Comparison of ENCODE assay signal across 15 mouse cellular contexts in genomic region chr1:130987418-130987817, GRCm38 (mm10). TPM values are rescaled to one million over a fixed set of nuclear protein-coding genes. Genes with fewer than 3 reads are reported as not detected.
DNase-seq lines count a peak whose midpoint lies in the region; ATAC-seq and TF ChIP-seq lines count a peak whose summit lies in the region.
"Had no signal": no experiment of that assay in that cellular context is flagged by ENCODE, and none has a peak within 500 bp of the region (broad histone marks: within the 10 kb centered on the region; RNA-seq: fewer than 3 reads in every experiment).

No protein-coding gene starts in this region.

- no peak overlapping the region for H3K4me2 ChIP-seq in liver, embryonic 14.5 days (ENCODE audit: low read depth)
- no peak overlapping the region for H3K4me2 ChIP-seq in liver, embryonic 12.5 days
- no peak overlapping the region for H3K4me2 ChIP-seq in hindbrain, embryonic 16.5 days (ENCODE audit: low read length)
- H3K4me2 ChIP-seq: heart, embryonic 13.5 days; hindbrain, embryonic 15.5 days; liver, embryonic 15.5 days; midbrain, embryonic 11.5 days had no signal

- TF ChIP-seq POLR2A in bone marrow macrophage, adult 2 months (IDR thresholded peaks at IDR 0.05; ENCODE audit: borderline replicate concordance, low read depth, low read length), result no peak
- no peak for TF ChIP-seq POLR2A in spleen, adult 2 months (IDR thresholded peaks at IDR 0.05; ENCODE audit: low read depth, low read length)

- no peak for TF ChIP-seq EP300 in liver, embryonic 14.5 days (IDR thresholded peaks at IDR 0.05; ENCODE audit: low read depth)

- H3K27ac ChIP-seq in liver, embryonic 14.5 days, result no peak overlapping the region
- H3K27ac ChIP-seq in liver, embryonic 12.5 days, result no peak overlapping the region
- H3K27ac ChIP-seq in bone marrow macrophage, adult 2 months (ENCODE audit: insufficient read depth, low read depth, low read length), result no peak overlapping the region
- H3K27ac ChIP-seq in spleen, adult 2 months (ENCODE audit: insufficient read depth, low read length), result no peak overlapping the region
- H3K27ac ChIP-seq in hindbrain, embryonic 16.5 days (ENCODE audit: low read depth, low read length), result no peak overlapping the region
- H3K27ac ChIP-seq: heart, embryonic 13.5 days; hindbrain, embryonic 15.5 days; liver, embryonic 15.5 days had no signal

- no peak for DNase-seq in liver, embryonic 14.5 days (ENCODE audit: low read depth in 3 of 3, low spot score in 3 of 3)
- peak in 1 of 2 experiments; percentile 33 for DNase-seq in spleen, adult 2 months (ENCODE audit: low read depth in 1 of 2, low spot score in 2 of 2)
- DNase-seq in right cerebral cortex, postnatal 10 days (ENCODE audit: low spot score in 2 of 2), result no peak
- DNase-seq: kidney, postnatal 4 days had no signal

- H3K9ac ChIP-seq in liver, embryonic 14.5 days (replicated peaks), result no peak overlapping the region
- no peak overlapping the region for H3K9ac ChIP-seq in liver, embryonic 12.5 days
- H3K9ac ChIP-seq in hindbrain, embryonic 16.5 days (ENCODE audit: low read depth, low read length), result no peak overlapping the region
- H3K9ac ChIP-seq: heart, embryonic 13.5 days; hindbrain, embryonic 15.5 days; liver, embryonic 15.5 days had no signal

- no peak overlapping the region for H3K4me3 ChIP-seq in liver, embryonic 14.5 days (ENCODE audit: insufficient read depth in 1 of 2, low read depth in 2 of 2, low read length in 2 of 2)
- no peak overlapping the region for H3K4me3 ChIP-seq in liver, embryonic 12.5 days
- no peak overlapping the region for H3K4me3 ChIP-seq in bone marrow macrophage, adult 2 months (ENCODE audit: insufficient read depth, low read length)
- no peak overlapping the region for H3K4me3 ChIP-seq in spleen, adult 2 months (ENCODE audit: extremely low read depth, insufficient read depth, insufficient read length)
- no peak overlapping the region for H3K4me3 ChIP-seq in hindbrain, embryonic 16.5 days (ENCODE audit: low read length)
- H3K4me3 ChIP-seq: heart, embryonic 13.5 days; hindbrain, embryonic 15.5 days; liver, embryonic 15.5 days had no signal

- H3K9me3 ChIP-seq in liver, embryonic 14.5 days (ENCODE audit: control insufficient read depth, low read length), result no peaks in the 10 kb centered on the region
- H3K9me3 ChIP-seq in liver, embryonic 12.5 days (replicated peaks), result no peaks in the 10 kb centered on the region
- no peaks in the 10 kb centered on the region for H3K9me3 ChIP-seq in hindbrain, embryonic 16.5 days (ENCODE audit: control insufficient read depth, low read length)
- H3K9me3 ChIP-seq: heart, embryonic 13.5 days; hindbrain, embryonic 15.5 days; liver, embryonic 15.5 days had no signal

- no peaks in the 10 kb centered on the region for H3K27me3 ChIP-seq in liver, embryonic 14.5 days (ENCODE audit: control insufficient read depth, insufficient read depth, low read length)
- H3K27me3 ChIP-seq in liver, embryonic 12.5 days (replicated peaks), result no peaks in the 10 kb centered on the region
- H3K27me3 ChIP-seq in spleen, adult 2 months (ENCODE audit: control insufficient read depth, insufficient read depth, low read length), result no peaks in the 10 kb centered on the region
- no peaks in the 10 kb centered on the region for H3K27me3 ChIP-seq in hindbrain, embryonic 16.5 days (replicated peaks; ENCODE audit: control insufficient read depth, insufficient read depth, low read length)
- H3K27me3 ChIP-seq: heart, embryonic 13.5 days; hindbrain, embryonic 15.5 days; liver, embryonic 15.5 days had no signal

- ATAC-seq in liver, embryonic 14.5 days (ENCODE audit: insufficient read depth), result no peak
- no peak; the same call in 1 of the 2 replicates for ATAC-seq in liver, embryonic 12.5 days
- peak; percentile 56 for ATAC-seq in CD4-positive, CD25-positive, alpha-beta regulatory T cell, adult 4 months
- ATAC-seq in hindbrain, embryonic 16.5 days, result no peak

- no peaks in the 10 kb centered on the region for H3K4me1 ChIP-seq in liver, embryonic 14.5 days (replicated peaks; ENCODE audit: control insufficient read depth in 2 of 2, insufficient read depth in 2 of 2, low read length in 1 of 2)
- H3K4me1 ChIP-seq in liver, embryonic 12.5 days, result no peaks in the 10 kb centered on the region
- no peaks in the 10 kb centered on the region for H3K4me1 ChIP-seq in bone marrow macrophage, adult 2 months (ENCODE audit: control insufficient read depth, insufficient read depth, low read length)
- H3K4me1 ChIP-seq in spleen, adult 2 months (ENCODE audit: control insufficient read depth, insufficient read depth, insufficient read length), result no peaks in the 10 kb centered on the region
- H3K4me1 ChIP-seq in hindbrain, embryonic 16.5 days (ENCODE audit: control insufficient read depth, insufficient read depth, low read depth, low read length), result no peaks in the 10 kb centered on the region
- H3K4me1 ChIP-seq: heart, embryonic 13.5 days; hindbrain, embryonic 15.5 days; liver, embryonic 15.5 days had no signal

- H3K36me3 ChIP-seq in liver, embryonic 14.5 days (replicated peaks; ENCODE audit: control insufficient read depth, insufficient read depth, low read depth), result no peaks in the 10 kb centered on the region
- no peaks in the 10 kb centered on the region for H3K36me3 ChIP-seq in liver, embryonic 12.5 days
- H3K36me3 ChIP-seq in spleen, adult 2 months (ENCODE audit: control insufficient read depth, insufficient read depth, low read length), result no peaks in the 10 kb centered on the region
- no peaks in the 10 kb centered on the region for H3K36me3 ChIP-seq in hindbrain, embryonic 16.5 days (ENCODE audit: control insufficient read depth, insufficient read depth, low read length)
- H3K36me3 ChIP-seq: heart, embryonic 13.5 days; hindbrain, embryonic 15.5 days; liver, embryonic 15.5 days had no signal

- TF ChIP-seq CTCF in liver, embryonic 14.5 days (IDR thresholded peaks at IDR 0.05; ENCODE audit: low read depth), result peak; percentile 49
- TF ChIP-seq CTCF in bone marrow macrophage, adult 2 months (IDR thresholded peaks at IDR 0.05; ENCODE audit: low read depth, low read length), result peak; percentile 28; the same call in 1 of the 2 replicates
- TF ChIP-seq CTCF in spleen, adult 2 months (IDR thresholded peaks at IDR 0.05; ENCODE audit: extremely low read depth, insufficient read depth, insufficient read length, insufficient replicate concordance), result peak; percentile 37; the same call in 1 of the 2 replicates

RNA-seq across cellular contexts. Expression of gene Il10, which starts 32.2 kb away (rescaled TPM):
- polyA plus RNA-seq in liver, embryonic 14.5 days (2012; rRNA removed), result 0.03 TPM in 2 replicates
- not detected in 2 replicates for polyA plus RNA-seq in liver, embryonic 14.5 days (2014; fragmentation: Nextera tagmentation; extraction: Ambion mirVana)
- not detected in 2 replicates for polyA plus RNA-seq in liver, embryonic 12.5 days (2016; fragmentation: Nextera tagmentation; extraction: Ambion mirVana)
- polyA plus RNA-seq in CD4-positive, CD25-positive, alpha-beta regulatory T cell, adult 4 months (2017; shearing (Covaris generic)), result 10 to 100 TPM in 1 of 2 experiments, 1 to 10 TPM in 1; 5.9 to 13.6 TPM
- 25.6 and 30.6 TPM in 2 replicates for polyA plus RNA-seq in bone marrow macrophage, adult 2 months (2012; ENCODE audit: insufficient read depth, insufficient read length, missing spikeins)
- polyA plus RNA-seq in spleen, adult 2 months (2012; rRNA removed), result 0.12 and 0.16 TPM in 2 replicates
- polyA plus RNA-seq in hindbrain, embryonic 16.5 days (2015; fragmentation: Nextera tagmentation; extraction: Ambion mirVana), result 0.16 TPM in 1 of 2 replicates, not detected in the other
- polyA plus RNA-seq: cortical plate, adult 2 months; heart, embryonic 13.5 days; hindbrain, embryonic 15.5 days; liver, embryonic 15.5 days; midbrain, embryonic 11.5 days; neural tube, embryonic 11.5 days; testis, adult 2 months had no signal

RNA-seq across cellular contexts. Expression of gene Il19, which starts 47.5 kb away (rescaled TPM):
- not detected in 2 replicates for polyA plus RNA-seq in liver, embryonic 14.5 days (2012; rRNA removed)
- polyA plus RNA-seq in liver, embryonic 14.5 days (2014; fragmentation: Nextera tagmentation; extraction: Ambion mirVana), result not detected in 2 replicates
- not detected in 2 replicates for polyA plus RNA-seq in liver, embryonic 12.5 days (2016; fragmentation: Nextera tagmentation; extraction: Ambion mirVana)
- polyA plus RNA-seq in CD4-positive, CD25-positive, alpha-beta regulatory T cell, adult 4 months (2017; shearing (Covaris generic)), result not detected
- polyA plus RNA-seq in bone marrow macrophage, adult 2 months (2012; ENCODE audit: insufficient read depth, insufficient read length, missing spikeins), result not detected in 2 replicates
- not detected in 2 replicates for polyA plus RNA-seq in spleen, adult 2 months (2012; rRNA removed)
- not detected in 2 replicates for polyA plus RNA-seq in hindbrain, embryonic 16.5 days (2015; fragmentation: Nextera tagmentation; extraction: Ambion mirVana)
- polyA plus RNA-seq: cortical plate, adult 2 months; heart, embryonic 13.5 days; hindbrain, embryonic 15.5 days; liver, embryonic 15.5 days; midbrain, embryonic 11.5 days; testis, adult 2 months had no signal
